Mouse (Mus musculus) bone marrow macrophage, adult 2 months (primary cell): ENCODE measurements at regions not wholly inside any gene's neighbourhood (a gene's known extent, or its start where the extent isn't known, plus 50 kb on each side); places are given as distances from the start of the nearest gene placed in this dataset.

Experiments used
- CTCF ChIP-seq: IDR thresholded peaks from 2 replicates; pipeline ENCODE4 v1.5.1; 2012; ENCODE audit warnings: low read depth, mild to moderate bottlenecking, low read length, moderate library complexity
- POLR2A ChIP-seq: IDR thresholded peaks from 2 replicates; pipeline ENCODE4 v1.6.1; 2012; ENCODE audit warnings: mild to moderate bottlenecking, low read depth, low read length, borderline replicate concordance

DNA sequence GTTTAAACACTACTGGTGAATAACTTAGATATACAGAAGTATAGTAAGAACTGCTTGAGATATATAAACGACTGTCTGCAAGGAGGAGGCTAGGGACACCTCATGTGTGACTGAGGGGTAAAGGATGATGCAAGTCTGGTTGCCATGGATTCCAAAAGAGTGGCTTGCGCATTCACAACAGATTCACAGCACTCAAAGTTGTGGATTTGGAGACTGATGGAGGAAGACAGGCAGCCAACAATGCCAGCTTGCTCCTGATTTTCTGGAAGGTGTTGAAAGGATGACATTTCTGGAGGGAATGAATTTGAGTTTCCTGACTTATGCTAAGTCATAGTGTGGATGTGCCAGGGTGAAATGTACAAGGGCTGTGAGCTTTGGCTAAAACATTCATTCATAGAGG is 353.4 kb downstream of the Bmper start:
- TF ChIP-seq POLR2A = no peak
- TF ChIP-seq CTCF = no peak
